Mouse (Mus musculus) cerebellum, adult 2 months (tissue): ENCODE measurements around the gene Slc1a1. TPM values are rescaled to one million over a fixed set of nuclear protein-coding genes. Genes with fewer than 3 reads are reported as not detected.

Experiments
- DNase-seq, 2 experiments: peaks; one replicate each; pipeline ENCODE4 v3.0.0; 2021
- H3K27ac ChIP-seq: fragments of 200-500 bp; 2 replicates; pipeline ENCODE4 v1.5.1; 2012; ENCODE audit warnings: low read length, control low read depth, inconsistent platforms; ENCODE audit not compliant: insufficient read depth
- H3K27me3 ChIP-seq: fragments of 200-500 bp; 2 replicates; pipeline ENCODE4 v1.6.1; 2012; ENCODE audit warnings: inconsistent platforms, mild to moderate bottlenecking, low read length, moderate library complexity; ENCODE audit not compliant: control insufficient read depth, insufficient read depth
- H3K4me1 ChIP-seq: fragments of 200-500 bp; 2 replicates; pipeline ENCODE4 v1.6.1; 2011; ENCODE audit warnings: low read length; ENCODE audit not compliant: control insufficient read depth, insufficient read depth
- H3K4me3 ChIP-seq: fragments of 200-500 bp; replicated peaks from 2 replicates; pipeline ENCODE3; 2011; ENCODE audit warnings: mild to moderate bottlenecking, low read depth, low read length, control low read depth; ENCODE audit not compliant: insufficient read depth
- CTCF ChIP-seq: fragments of 200-500 bp; IDR thresholded peaks from 2 replicates; pipeline ENCODE4 v1.5.1; 2011; ENCODE audit warnings: low read depth, mild to moderate bottlenecking, control low read depth, low read length, moderate library complexity, borderline replicate concordance; ENCODE audit not compliant: insufficient read depth
- POLR2A ChIP-seq: fragments of 200-500 bp; IDR thresholded peaks from 2 replicates; pipeline ENCODE4 v1.6.1; 2011; ENCODE audit warnings: low read length, control low read depth, borderline replicate concordance; ENCODE audit not compliant: insufficient read depth
- WGBS: fragments of 180-500 bp; shearing (Covaris S2); methylation state at CpG from one replicate; pipeline ENCODE4 v1.1.7; 2018; 5-methylcytosine and 5-hydroxymethylcytosine counted together
- polyA plus RNA-seq: library from polyadenylated mRNA; depleted of rRNA; stranded (reverse); fragments of >200 nt; gene quantifications from 2 replicates; pipeline ENCODE4 v1.2.3, GENCODE M21; 2012

Gene Slc1a1
- polyA plus RNA-seq, 1 experiment: 34.7 TPM

GRCm38 (mm10) chr19:28926366-28926765, 91.5 kb downstream of the Slc1a1 start:
- H3K27ac ChIP-seq: no peak overlapping the region
- 90% methylated on average over 5 of the region's 5 CpGs for WGBS
- H3K27me3 ChIP-seq: no peaks in the 10 kb centered on the region
- TF ChIP-seq CTCF (no peak), POLR2A (no peak)
- no peak for DNase-seq
- 0 out of 2 replicates have a peak, but pooled peaks cover 2% of the 10 kb centered on the region for H3K4me1 ChIP-seq
- H3K4me3 ChIP-seq: no peak overlapping the region

- no peak for DNase-seq
- TF ChIP-seq CTCF (no peak), POLR2A (no peak)
- Histone ChIP-seq H3K4me3 (no peak overlapping the region), H3K27ac (no peak overlapping the region), H3K27me3 (no peaks in the 10 kb centered on the region), H3K4me1 (0 out of 2 replicates have a peak, but pooled peaks cover 2% of the 10 kb centered on the region)
- WGBS: 77% methylated on average over 4 of the region's 4 CpGs
These were observed 92.5 kb downstream of the Slc1a1 start for GRCm38 (mm10) chr19:28927396-28927795.

DNA sequence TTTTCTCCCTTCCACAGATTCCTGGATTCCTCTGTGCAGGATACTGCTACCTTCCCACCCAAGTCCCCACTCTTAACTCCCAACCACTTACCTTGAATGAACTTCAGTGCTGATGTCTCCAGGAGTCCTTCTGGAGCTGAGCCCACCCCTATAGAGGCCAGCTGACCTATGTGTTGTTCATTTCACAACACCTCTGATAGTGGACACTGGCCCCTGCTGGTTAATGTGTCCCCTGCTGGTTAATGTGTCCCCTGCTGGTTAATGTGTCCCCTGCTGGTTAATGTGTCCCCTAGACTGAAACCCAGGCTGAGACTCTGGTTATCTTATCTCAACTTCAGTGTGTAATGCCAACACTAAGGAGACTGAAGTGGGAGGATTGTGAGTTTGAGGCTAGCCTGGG, 94.2 kb downstream of the Slc1a1 start:
- TF ChIP-seq CTCF: no peak
- no peak for TF ChIP-seq POLR2A
- DNase-seq: no peak
- H3K4me3 ChIP-seq: no peak overlapping the region
- H3K27me3 ChIP-seq: no peaks in the 10 kb centered on the region
- no peaks in the 10 kb centered on the region for H3K4me1 ChIP-seq
- H3K27ac ChIP-seq: no peak overlapping the region

- WGBS: 79% methylated on average over 3 of the region's 3 CpGs
- DNase-seq: no peak
- no peak for TF ChIP-seq CTCF
- TF ChIP-seq POLR2A: no peak
- Histone ChIP-seq H3K4me3 (no peak overlapping the region), H3K27ac (no peak overlapping the region), H3K4me1 (no peaks in the 10 kb centered on the region), H3K27me3 (no peaks in the 10 kb centered on the region)
These were observed 100.0 kb downstream of the Slc1a1 start for GRCm38 (mm10) chr19:28934897-28935296.

- DNase-seq: no peak
- H3K4me1 ChIP-seq: no peaks in the 10 kb centered on the region
- WGBS: 80% methylated on average over 9 of the region's 9 CpGs
- H3K27ac ChIP-seq: no peak overlapping the region
- H3K4me3 ChIP-seq: no peak overlapping the region
- H3K27me3 ChIP-seq: no peaks in the 10 kb centered on the region
- no peak for TF ChIP-seq POLR2A
- no peak for TF ChIP-seq CTCF
These were observed 105.5 kb downstream of the Slc1a1 start for GRCm38 (mm10) chr19:28940135-28940874.

GRCm38 (mm10) chr19:28941271-28941670, 106.4 kb downstream of the Slc1a1 start:
- TF ChIP-seq POLR2A (no peak), CTCF (no peak)
- no peaks in the 10 kb centered on the region for H3K27me3 ChIP-seq
- H3K4me3 ChIP-seq: no peak overlapping the region
- 73% methylated on average over 4 of the region's 4 CpGs for WGBS
- H3K4me1 ChIP-seq: no peaks in the 10 kb centered on the region
- H3K27ac ChIP-seq: no peak overlapping the region
- DNase-seq: no peak

DNA sequence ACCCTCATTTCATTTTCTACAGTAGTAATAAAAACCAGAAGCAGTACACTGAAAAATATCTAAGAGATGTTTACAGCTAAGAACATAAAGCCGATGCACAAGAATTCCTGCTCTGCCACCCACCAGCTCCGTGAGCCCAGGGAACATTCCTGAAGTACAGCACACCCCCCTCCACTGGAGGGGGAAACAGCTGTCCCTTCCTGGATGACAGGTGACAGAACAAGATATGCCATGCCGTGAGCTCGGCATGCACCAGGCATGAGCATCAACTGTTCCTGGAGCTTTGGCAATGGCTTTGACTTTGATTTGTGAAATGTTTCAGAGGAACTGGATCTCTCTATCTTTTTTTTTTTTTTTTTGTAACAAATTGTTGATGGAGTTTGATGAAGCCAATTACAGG, 111.9 kb downstream of the Slc1a1 start:
- Histone ChIP-seq H3K4me1 (no peaks in the 10 kb centered on the region), H3K27ac (no peak overlapping the region), H3K27me3 (no peaks in the 10 kb centered on the region), H3K4me3 (no peak overlapping the region)
- DNase-seq: no peak
- WGBS: 17% methylated on average over 4 of the region's 4 CpGs
- TF ChIP-seq POLR2A: no peak
- TF ChIP-seq CTCF: no peak

DNA sequence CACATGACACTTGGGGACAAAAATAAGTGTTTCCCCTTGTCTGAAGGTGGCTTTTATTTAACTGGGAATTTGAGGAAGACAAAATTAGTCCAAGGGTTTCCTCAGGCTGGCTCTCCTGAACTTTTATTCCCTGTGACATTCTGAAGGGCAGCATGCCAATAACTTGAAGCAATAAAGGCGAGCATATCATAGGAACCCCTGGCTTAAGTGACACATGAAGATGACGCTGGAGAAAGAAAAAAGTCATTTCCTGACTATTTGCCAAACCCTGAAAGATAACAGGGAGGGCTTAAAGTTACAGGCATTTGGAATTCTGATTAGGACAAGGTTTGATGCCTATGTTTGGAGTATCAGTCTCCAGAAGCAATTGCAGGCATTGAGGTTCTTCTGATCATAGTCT, 112.5 kb downstream of the Slc1a1 start:
- no peaks in the 10 kb centered on the region for H3K27me3 ChIP-seq
- no peak for TF ChIP-seq POLR2A
- no peak for TF ChIP-seq CTCF
- no peak overlapping the region for H3K4me3 ChIP-seq
- no peak for DNase-seq
- no peaks in the 10 kb centered on the region for H3K4me1 ChIP-seq
- H3K27ac ChIP-seq: no peak overlapping the region
- WGBS: 24% methylated on average over 2 of the region's 2 CpGs
